Mouse (Mus musculus): ENCODE measurements around the gene Ssna1. TPM values are rescaled to one million over a fixed set of nuclear protein-coding genes. Genes with fewer than 3 reads are reported as not detected.

Ssna1 gene
- polyA plus RNA-seq, 1 experiment from 2014 or later = 173 TPM

DNA sequence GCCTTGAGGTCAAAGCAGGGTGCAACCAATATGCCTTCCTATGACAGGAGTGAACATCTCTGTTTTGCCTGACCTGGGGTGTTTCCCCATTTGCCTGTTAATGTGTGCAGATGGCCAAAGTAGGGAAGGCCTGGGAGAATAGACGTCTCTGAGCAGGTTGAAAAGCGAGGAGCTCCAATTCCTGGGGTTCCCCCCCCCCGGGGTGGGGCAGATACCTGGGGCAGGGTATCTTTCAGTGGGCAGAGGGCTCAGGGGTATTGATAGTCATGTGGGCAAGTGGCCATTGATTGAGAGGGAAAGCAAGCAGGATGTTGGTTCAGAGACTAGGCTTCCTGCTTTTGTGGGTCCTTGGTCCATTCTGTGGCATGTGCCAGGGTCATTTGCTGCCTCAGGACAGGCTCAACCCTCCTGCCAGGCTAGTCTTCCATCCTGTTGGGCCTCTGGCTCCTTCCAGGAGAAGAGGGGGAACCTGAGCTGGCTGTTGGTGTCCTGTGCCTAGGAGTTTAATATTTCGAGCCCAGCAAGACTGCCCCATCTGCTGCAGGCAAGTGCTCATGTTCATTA is 4.4 kb downstream of the Ssna1 start:
- no peak overlapping the region for H3K9ac ChIP-seq (replicated peaks; ENCODE audit: low read depth)
- H3K4me2 ChIP-seq (replicated peaks; ENCODE audit: low read depth, low read length) = no peak overlapping the region
- ATAC-seq (no peak), DNase-seq (ENCODE audit: low spot score) (no peak)
- H3K4me1 ChIP-seq (ENCODE audit: insufficient read depth, low read depth, low read length) = peaks cover 25% of the 10 kb centered on the region; the same call in 1 of the 2 replicates
- H3K27ac ChIP-seq (ENCODE audit: low read length) = no peak overlapping the region
- H3K9me3 ChIP-seq (ENCODE audit: low read length) = no peaks in the 10 kb centered on the region
- WGBS = 75% methylated on average over 4 of the region's 4 CpGs
- H3K27me3 ChIP-seq (replicated peaks; ENCODE audit: insufficient read depth, low read length) = no peaks in the 10 kb centered on the region
- TF ChIP-seq CTCF (IDR thresholded peaks at IDR 0.05) (no peak), EP300 (IDR thresholded peaks at IDR 0.05) (no peak)
- no peak overlapping the region for H3K4me3 ChIP-seq (ENCODE audit: low read depth, low read length)
- no peaks in the 10 kb centered on the region for H3K36me3 ChIP-seq (ENCODE audit: insufficient read depth, low read length)

DNA sequence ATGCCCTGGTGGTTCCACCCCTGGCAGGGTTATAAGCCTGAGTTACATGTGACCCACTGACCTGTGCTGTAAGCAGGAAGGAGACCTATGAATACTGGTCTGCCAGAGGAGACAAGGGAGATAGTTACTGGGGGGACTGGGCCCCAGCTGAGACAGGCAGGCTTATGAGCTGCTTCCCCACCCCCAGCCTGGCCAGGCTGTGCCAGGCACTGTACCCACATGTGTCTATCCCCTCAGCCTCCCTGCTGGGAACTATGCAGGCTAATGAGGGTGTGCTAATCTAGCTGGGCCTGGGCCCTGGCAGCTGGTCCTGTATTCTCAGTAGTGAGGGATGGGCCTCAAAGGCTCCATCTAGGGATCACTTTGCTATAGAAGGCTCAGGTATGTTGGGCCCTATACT is 5.0 kb downstream of the Ssna1 start:
- H3K4me3 ChIP-seq (ENCODE audit: low read depth, low read length) = no peak overlapping the region
- no peak overlapping the region for H3K9ac ChIP-seq (replicated peaks; ENCODE audit: low read depth)
- DNase-seq (ENCODE audit: low spot score) = no peak
- H3K27me3 ChIP-seq (replicated peaks; ENCODE audit: insufficient read depth, low read length) = no peaks in the 10 kb centered on the region
- no peak for TF ChIP-seq CTCF (IDR thresholded peaks at IDR 0.05)
- TF ChIP-seq EP300 (IDR thresholded peaks at IDR 0.05) = no peak
- no peak overlapping the region for H3K4me2 ChIP-seq (replicated peaks; ENCODE audit: low read depth, low read length)
- peaks cover 24% of the 10 kb centered on the region; the same call in 1 of the 2 replicates for H3K4me1 ChIP-seq (ENCODE audit: insufficient read depth, low read depth, low read length)
- ATAC-seq = no peak
- no peak overlapping the region for H3K27ac ChIP-seq (ENCODE audit: low read length)
- H3K36me3 ChIP-seq (ENCODE audit: insufficient read depth, low read length) = no peaks in the 10 kb centered on the region
- no peaks in the 10 kb centered on the region for H3K9me3 ChIP-seq (ENCODE audit: low read length)

DNA sequence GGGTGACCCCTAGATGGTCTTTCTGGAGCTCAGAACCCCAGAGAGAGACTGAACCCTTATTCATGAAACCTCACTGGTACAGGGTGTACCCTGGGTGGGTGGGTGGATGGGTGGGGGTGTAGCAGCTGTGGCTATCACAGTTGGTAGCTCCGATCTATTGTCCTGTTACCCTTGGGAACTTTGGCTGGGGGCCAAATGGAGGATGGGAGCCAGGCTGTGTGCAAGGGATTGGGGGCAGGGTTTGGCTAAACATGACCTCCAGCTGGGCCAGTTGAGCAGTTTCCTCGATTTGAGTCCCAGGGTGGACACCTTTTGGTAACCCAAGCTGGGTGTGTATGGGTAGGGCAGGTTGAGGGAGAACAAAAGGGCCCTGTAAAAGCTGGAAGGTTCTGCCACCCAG is 5.5 kb downstream of the Ssna1 start:
- no peak for DNase-seq (ENCODE audit: low spot score)
- H3K4me2 ChIP-seq (replicated peaks; ENCODE audit: low read depth, low read length) = no peak overlapping the region
- 12% methylated on average over 2 of the region's 2 CpGs for WGBS
- no peak for ATAC-seq
- no peaks in the 10 kb centered on the region for H3K27me3 ChIP-seq (replicated peaks; ENCODE audit: insufficient read depth, low read length)
- H3K27ac ChIP-seq (ENCODE audit: low read length) = peak overlapping the region; percentile 43; the same call in 1 of the 2 replicates
- TF ChIP-seq EP300 (IDR thresholded peaks at IDR 0.05) (no peak), CTCF (IDR thresholded peaks at IDR 0.05) (no peak)
- H3K9me3 ChIP-seq (ENCODE audit: low read length) = no peaks in the 10 kb centered on the region
- H3K36me3 ChIP-seq (ENCODE audit: insufficient read depth, low read length) = no peaks in the 10 kb centered on the region
- H3K9ac ChIP-seq (replicated peaks; ENCODE audit: low read depth) = 0 out of 2 replicates have a peak overlapping the region, but pooled peaks have one; percentile 34
- H3K4me1 ChIP-seq (ENCODE audit: insufficient read depth, low read depth, low read length) = peaks cover 24% of the 10 kb centered on the region; the same call in 1 of the 2 replicates
- H3K4me3 ChIP-seq (ENCODE audit: low read depth, low read length) = no peak overlapping the region

GRCm38 (mm10) chr2:25265897-25266656 is 6.2 kb downstream of the Ssna1 start:
- 0 out of 2 replicates have a peak overlapping the region, but pooled peaks have one; percentile 34 for H3K9ac ChIP-seq (replicated peaks; ENCODE audit: low read depth)
- no peaks in the 10 kb centered on the region for H3K36me3 ChIP-seq (ENCODE audit: insufficient read depth, low read length)
- ATAC-seq (no peak), DNase-seq (ENCODE audit: low spot score) (peak; percentile 54)
- peak overlapping the region; percentile 43; the same call in 1 of the 2 replicates for H3K27ac ChIP-seq (ENCODE audit: low read length)
- no peak overlapping the region for H3K4me2 ChIP-seq (replicated peaks; ENCODE audit: low read depth, low read length)
- TF ChIP-seq EP300 (IDR thresholded peaks at IDR 0.05) = no peak
- no peak for TF ChIP-seq CTCF (IDR thresholded peaks at IDR 0.05)
- H3K4me3 ChIP-seq (ENCODE audit: low read depth, low read length) = no peak overlapping the region
- WGBS = 54% methylated on average over 6 of the region's 6 CpGs
- H3K4me1 ChIP-seq (ENCODE audit: insufficient read depth, low read depth, low read length) = peaks cover 18% of the 10 kb centered on the region; the same call in 1 of the 2 replicates
- H3K9me3 ChIP-seq (ENCODE audit: low read length) = no peaks in the 10 kb centered on the region
- H3K27me3 ChIP-seq (replicated peaks; ENCODE audit: insufficient read depth, low read length) = no peaks in the 10 kb centered on the region

DNA sequence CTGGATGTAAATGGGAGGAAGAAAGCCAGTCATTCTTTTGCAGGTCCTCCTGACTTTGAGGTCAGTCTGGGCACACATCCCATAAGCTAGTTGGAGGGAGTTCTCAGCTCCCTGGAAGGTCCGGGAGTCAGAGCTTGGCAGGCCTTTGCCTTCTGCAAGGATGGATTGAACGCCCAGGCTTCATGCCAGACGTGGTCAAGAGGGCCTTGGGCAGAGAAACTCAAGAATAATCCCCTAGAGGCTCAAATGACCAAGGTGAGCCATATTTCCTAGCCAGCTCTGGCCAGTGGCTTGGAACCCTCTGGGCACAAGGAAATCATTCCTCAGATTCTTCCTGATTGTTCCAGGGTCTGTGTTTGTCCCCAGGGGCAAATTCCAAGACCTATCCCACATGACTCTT is 7.4 kb downstream of the Ssna1 start:
- TF ChIP-seq CTCF (IDR thresholded peaks at IDR 0.05) (no peak), EP300 (IDR thresholded peaks at IDR 0.05) (no peak)
- 45% methylated on average over 3 of the region's 3 CpGs for WGBS
- no peaks in the 10 kb centered on the region for H3K36me3 ChIP-seq (ENCODE audit: insufficient read depth, low read length)
- H3K27me3 ChIP-seq (replicated peaks; ENCODE audit: insufficient read depth, low read length) = no peaks in the 10 kb centered on the region
- ATAC-seq = no peak
- H3K27ac ChIP-seq (ENCODE audit: low read length) = no peak overlapping the region
- no peak overlapping the region for H3K9ac ChIP-seq (replicated peaks; ENCODE audit: low read depth)
- H3K4me1 ChIP-seq (ENCODE audit: insufficient read depth, low read depth, low read length) = peaks cover 14% of the 10 kb centered on the region; the same call in 1 of the 2 replicates
- no peak for DNase-seq (ENCODE audit: low spot score)
- no peaks in the 10 kb centered on the region for H3K9me3 ChIP-seq (ENCODE audit: low read length)
- H3K4me2 ChIP-seq (replicated peaks; ENCODE audit: low read depth, low read length) = no peak overlapping the region
- no peak overlapping the region for H3K4me3 ChIP-seq (ENCODE audit: low read depth, low read length)

DNA sequence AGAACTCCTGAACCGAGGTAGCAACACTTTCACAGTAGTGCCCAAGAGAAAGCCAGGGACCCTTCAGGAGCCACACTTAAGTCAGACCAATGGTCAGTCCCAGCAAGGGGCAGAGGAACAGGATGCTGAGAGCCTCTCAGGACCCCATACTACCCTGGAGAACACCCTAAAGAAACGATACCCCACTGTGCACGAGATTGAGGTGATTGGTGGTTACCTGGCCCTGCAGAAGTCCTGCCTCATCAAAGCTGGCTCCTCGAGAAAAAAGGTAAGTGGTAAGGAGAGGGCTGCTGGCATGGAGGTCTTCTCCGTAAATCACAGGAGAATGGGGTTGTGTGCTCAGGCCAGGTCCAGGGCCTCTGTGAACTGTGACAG is 8.0 kb downstream of the Ssna1 start:
- Histone ChIP-seq H3K27ac (ENCODE audit: low read length) (no peak overlapping the region), H3K4me2 (replicated peaks; ENCODE audit: low read depth, low read length) (no peak overlapping the region), H3K9me3 (ENCODE audit: low read length) (no peaks in the 10 kb centered on the region), H3K4me3 (ENCODE audit: low read depth, low read length) (no peak overlapping the region), H3K9ac (replicated peaks; ENCODE audit: low read depth) (no peak overlapping the region), H3K36me3 (ENCODE audit: insufficient read depth, low read length) (no peaks in the 10 kb centered on the region), H3K4me1 (ENCODE audit: insufficient read depth, low read depth, low read length) (peaks cover 14% of the 10 kb centered on the region; the same call in 1 of the 2 replicates), H3K27me3 (replicated peaks; ENCODE audit: insufficient read depth, low read length) (no peaks in the 10 kb centered on the region)
- 79% methylated on average over 5 of the region's 5 CpGs for WGBS
- no peak for DNase-seq (ENCODE audit: low spot score)
- no peak for ATAC-seq
- TF ChIP-seq CTCF (IDR thresholded peaks at IDR 0.05) (no peak), EP300 (IDR thresholded peaks at IDR 0.05) (no peak)
